Mouse (Mus musculus) hindbrain, embryonic 15.5 days (tissue): ENCODE data around the gene Camta1. TPM values are rescaled to one million over a fixed set of nuclear protein-coding genes. Genes with fewer than 3 reads are reported as not detected.
A peak's percentile ranks its signal among the peaks of the same experiment; 100 is the strongest.

ENCODE experiments used
- ATAC-seq: fragments of 200-750 bp; cut with Nextera tagmentation; 2 replicates; pipeline ENCODE4 v1.8.0; 2017; ENCODE audit warnings: low read depth, moderate number of reproducible peaks, moderate TSS enrichment; ENCODE audit not compliant: low FRiP score
- H3K27ac ChIP-seq: fragments of 300-500 bp; sonication (generic); replicated peaks from 2 replicates; pipeline ENCODE4 v1.5.1; 2015; ENCODE audit warnings: mild to moderate bottlenecking, inconsistent platforms
- H3K27me3 ChIP-seq: fragments of 300-500 bp; sonication (generic); 2 replicates; pipeline ENCODE4 v1.6.1; 2015; ENCODE audit warnings: control low read depth, inconsistent platforms
- H3K36me3 ChIP-seq: fragments of 300-500 bp; sonication (generic); 2 replicates; pipeline ENCODE4 v1.6.1; 2015; ENCODE audit warnings: control low read depth, inconsistent platforms
- H3K4me1 ChIP-seq: fragments of 300-500 bp; sonication (generic); replicated peaks from 2 replicates; pipeline ENCODE4 v1.6.1; 2015; ENCODE audit warnings: control low read depth, inconsistent platforms
- H3K4me2 ChIP-seq: fragments of 300-500 bp; sonication (generic); 2 replicates; pipeline ENCODE4 v1.6.1; 2015; ENCODE audit warnings: moderate library complexity, mild to moderate bottlenecking, inconsistent platforms
- H3K4me3 ChIP-seq: fragments of 300-500 bp; sonication (generic); 2 replicates; pipeline ENCODE4 v1.5.1; 2015; ENCODE audit warnings: mild to moderate bottlenecking, inconsistent platforms
- H3K9ac ChIP-seq: fragments of 300-500 bp; sonication (generic); 2 replicates; pipeline ENCODE4 v1.6.1; 2015; ENCODE audit warnings: inconsistent platforms
- H3K9me3 ChIP-seq: fragments of 300-500 bp; sonication (generic); 2 replicates; pipeline ENCODE4 v1.6.1; 2016; ENCODE audit warnings: control low read depth, inconsistent platforms
- WGBS: fragments of 180-500 bp; shearing (Covaris S2); methylation state at CpG from one replicate; pipeline ENCODE4 v1.1.7; 2015; 5-methylcytosine and 5-hydroxymethylcytosine counted together
- polyA plus RNA-seq: library from polyadenylated mRNA; unstranded; fragments of >200 nt; fragmentation: Nextera tagmentation; extraction: Ambion mirVana; gene quantifications from 2 replicates; pipeline ENCODE4 v1.2.1, GENCODE M21; 2015

The Camta1 gene
- polyA plus RNA-seq, 1 experiment from 2014 or later: 150 TPM

DNA sequence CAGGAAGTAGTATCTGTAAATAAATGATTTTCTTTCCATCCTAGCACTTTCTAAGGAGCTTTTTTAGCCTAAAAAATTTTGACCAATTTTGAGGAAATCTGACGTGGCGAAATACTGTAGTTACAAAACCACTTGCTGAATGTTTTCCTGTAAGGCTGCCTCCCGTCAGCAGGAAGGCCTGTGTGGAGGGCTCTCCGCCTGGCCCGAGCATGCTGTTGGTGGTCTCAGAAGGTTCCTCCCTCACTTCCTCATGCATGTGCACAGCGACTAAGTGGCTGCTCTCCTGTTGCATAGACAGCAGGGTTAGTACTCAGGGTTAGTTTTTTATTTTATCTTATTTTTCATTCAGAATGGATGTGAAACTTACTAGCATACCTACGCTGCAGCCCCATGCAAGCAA is 790.7 kb downstream of the Camta1 start:
- WGBS: 93% methylated on average over 7 of the region's 7 CpGs

DNA sequence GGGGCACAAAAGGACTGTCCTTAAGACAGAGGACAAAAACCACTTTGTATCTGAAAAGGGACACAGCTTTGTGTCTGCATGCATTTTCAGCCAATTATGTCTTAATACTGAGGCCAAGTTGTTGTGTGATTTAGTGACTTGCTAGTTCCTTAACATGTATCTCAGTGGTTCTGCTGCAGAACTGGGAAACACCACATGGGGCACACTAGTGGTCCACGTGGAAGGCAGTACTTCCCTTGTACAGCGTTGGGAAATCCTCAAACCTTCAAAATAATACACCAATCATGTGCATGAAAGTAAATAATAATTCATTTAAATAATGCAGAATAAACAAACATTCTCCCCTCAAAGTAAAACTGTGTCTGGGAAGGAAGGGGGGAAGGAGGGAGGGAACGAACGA is 792.9 kb downstream of the Camta1 start:
- WGBS: 70% methylated on average over 4 of the region's 4 CpGs
- Histone ChIP-seq H3K4me1 (no peaks in the 10 kb centered on the region), H3K27me3 (no peaks in the 10 kb centered on the region), H3K27ac (no peak overlapping the region), H3K4me2 (no peak overlapping the region), H3K36me3 (peaks cover 72% of the 10 kb centered on the region), H3K4me3 (no peak overlapping the region), H3K9me3 (no peaks in the 10 kb centered on the region), H3K9ac (no peak overlapping the region)
- no peak for ATAC-seq

More for the DNA sequence above, 790.7 kb downstream of the Camta1 start:
- H3K27me3 ChIP-seq: no peaks in the 10 kb centered on the region
- H3K4me1 ChIP-seq: no peaks in the 10 kb centered on the region
- peaks cover 81% of the 10 kb centered on the region for H3K36me3 ChIP-seq
- no peaks in the 10 kb centered on the region for H3K9me3 ChIP-seq
- H3K27ac ChIP-seq: no peak overlapping the region
- no peak for ATAC-seq
- H3K4me3 ChIP-seq: no peak overlapping the region
- H3K9ac ChIP-seq: no peak overlapping the region
- no peak overlapping the region for H3K4me2 ChIP-seq

DNA sequence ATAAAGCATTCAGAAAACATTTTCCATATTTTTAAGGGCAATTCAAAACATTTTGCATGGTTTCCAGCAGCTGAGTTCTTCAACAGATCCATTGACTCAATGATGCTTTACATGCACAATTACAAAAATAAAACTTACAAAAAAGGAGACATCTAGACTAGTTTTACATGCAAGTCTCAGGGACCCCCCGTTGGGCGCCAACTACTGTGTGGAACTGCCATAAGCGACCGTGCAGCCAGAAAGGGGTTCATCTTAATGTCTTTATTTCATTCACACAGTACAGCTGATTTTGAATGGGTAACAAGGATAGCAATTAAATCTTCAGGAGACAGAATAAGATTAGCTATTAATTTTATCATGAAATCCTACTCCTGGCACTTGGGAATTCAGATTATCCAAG is 802.1 kb downstream of the Camta1 start:
- no peaks in the 10 kb centered on the region for H3K27me3 ChIP-seq
- no peak overlapping the region for H3K4me3 ChIP-seq
- H3K9me3 ChIP-seq: no peaks in the 10 kb centered on the region
- peaks cover 27% of the 10 kb centered on the region for H3K4me1 ChIP-seq
- WGBS: 84% methylated on average over 4 of the region's 4 CpGs
- H3K4me2 ChIP-seq: no peak overlapping the region
- peaks cover 34% of the 10 kb centered on the region for H3K36me3 ChIP-seq
- no peak for ATAC-seq
- no peak overlapping the region for H3K9ac ChIP-seq
- no peak overlapping the region for H3K27ac ChIP-seq

DNA sequence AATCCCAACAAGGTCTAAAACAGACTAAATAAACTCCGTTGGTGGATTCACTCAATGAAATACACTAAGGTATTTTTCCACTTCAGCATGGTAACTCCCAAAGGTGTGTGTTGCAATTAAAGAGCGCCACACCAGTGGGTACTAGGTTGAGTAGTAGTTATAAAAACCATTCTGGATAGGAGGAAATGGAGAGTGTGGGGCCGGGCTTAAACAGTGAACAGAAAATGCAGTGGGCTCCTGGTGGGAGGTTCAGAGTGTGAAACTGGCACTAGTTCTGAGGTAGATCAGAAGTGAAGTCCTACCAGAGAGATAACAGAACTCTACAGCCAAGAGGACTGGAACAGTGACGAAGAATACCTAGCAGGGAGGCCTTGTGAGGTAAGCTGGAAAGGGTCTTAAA is 803.0 kb downstream of the Camta1 start:
- Histone ChIP-seq H3K9me3 (no peaks in the 10 kb centered on the region), H3K4me1 (peaks cover 30% of the 10 kb centered on the region), H3K9ac (peak overlapping the region; percentile 41; the same call in 1 of the 2 replicates), H3K4me3 (peak overlapping the region; percentile 96; the same call in 1 of the 2 replicates), H3K36me3 (peaks cover 37% of the 10 kb centered on the region), H3K4me2 (peak overlapping the region; percentile 64), H3K27ac (peak overlapping the region; percentile 96), H3K27me3 (no peaks in the 10 kb centered on the region)
- no peak for ATAC-seq
- WGBS: 76% methylated on average over 4 of the region's 4 CpGs

DNA sequence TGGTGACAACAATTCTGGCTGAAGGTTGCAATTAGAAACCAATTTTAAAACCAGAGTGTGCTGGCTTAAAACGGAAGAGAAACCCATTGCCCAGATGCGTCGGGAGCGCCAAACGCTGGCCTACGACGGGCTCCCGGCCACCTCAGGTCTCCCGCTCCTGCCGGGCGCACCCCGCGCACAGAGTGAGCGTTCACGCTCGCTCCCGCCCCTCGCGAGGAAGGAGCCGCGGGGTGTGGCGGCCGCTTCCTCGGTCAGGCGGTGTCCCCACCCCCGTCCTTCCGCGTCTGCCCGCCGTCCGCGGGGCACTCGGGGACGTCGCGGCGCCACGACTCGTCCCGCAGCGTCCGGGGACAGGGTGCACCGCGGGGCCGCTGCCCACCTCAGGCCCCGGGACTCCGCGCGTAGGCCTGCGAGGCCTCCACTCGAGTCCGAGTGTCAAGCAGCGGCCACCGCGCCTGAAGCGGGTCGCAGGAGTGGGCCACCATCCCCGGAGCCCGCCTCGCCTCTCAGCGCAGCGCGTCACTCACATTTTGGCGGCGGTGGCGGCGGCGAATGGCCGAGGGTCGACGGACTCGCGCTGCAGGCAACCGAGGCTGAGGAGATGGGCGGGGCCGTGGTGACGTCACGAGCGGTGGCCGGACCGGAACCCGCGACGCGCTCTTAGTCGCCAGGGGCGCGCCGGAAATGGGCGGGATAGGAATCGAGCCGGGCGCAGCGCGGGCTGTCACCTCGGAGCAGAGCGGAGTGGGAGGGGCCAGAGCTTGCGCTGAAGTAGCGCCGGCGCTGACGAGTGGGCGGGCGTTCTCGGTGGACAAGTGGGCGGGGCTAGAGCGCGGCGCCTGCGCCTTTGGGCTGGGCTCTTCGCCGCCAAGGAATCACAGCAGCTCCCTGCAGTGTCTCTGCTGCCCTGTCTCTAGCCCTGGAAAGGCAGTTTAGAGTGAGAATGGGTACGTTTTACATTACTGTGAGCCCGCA is 804.0 kb downstream of the Camta1 start, which contains the start of gene Vamp3:
Gene Vamp3 (minus strand): TSS at position 617 of the 975 bp plus-strand sequence.
- peaks cover 30% of the 10 kb centered on the region for H3K4me1 ChIP-seq
- no peaks in the 10 kb centered on the region for H3K9me3 ChIP-seq
- peak within 1 kb of the TSS; percentile 64 for H3K4me2 ChIP-seq
- ATAC-seq: peak; percentile 99
- peak within 1 kb of the TSS; percentile 97 for H3K9ac ChIP-seq
- H3K27me3 ChIP-seq: no peaks in the 10 kb centered on the region
- H3K27ac ChIP-seq: peak within 1 kb of the TSS; percentile 96
- WGBS: under 1% methylated on average over 113 of the region's 114 CpGs
- H3K4me3 ChIP-seq: peak within 1 kb of the TSS; percentile 96
- H3K36me3 ChIP-seq: peaks cover 30% of the 10 kb centered on the region

DNA sequence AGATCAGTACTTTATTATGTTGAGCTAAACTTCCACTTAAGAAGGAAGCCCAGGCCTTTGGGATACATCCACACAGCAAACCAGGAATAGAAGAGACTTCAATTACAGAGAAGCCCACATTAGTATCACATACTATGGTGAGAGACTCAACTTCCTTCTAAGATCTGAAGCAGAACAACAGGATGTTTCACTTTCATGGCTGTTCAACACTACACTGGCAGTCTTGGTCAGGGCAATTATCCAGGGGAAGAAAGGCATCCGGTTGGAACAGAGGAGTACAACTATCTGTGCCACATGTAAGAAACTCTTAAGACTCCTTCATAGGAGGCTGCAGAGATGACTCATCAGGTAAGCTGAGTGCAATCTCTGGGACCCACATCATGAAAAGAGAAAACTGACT is 810.5 kb downstream of the Camta1 start:
- Histone ChIP-seq H3K4me2 (no peak overlapping the region), H3K9ac (no peak overlapping the region), H3K27me3 (no peaks in the 10 kb centered on the region), H3K4me1 (peaks cover 10% of the 10 kb centered on the region), H3K9me3 (no peaks in the 10 kb centered on the region), H3K4me3 (no peak overlapping the region), H3K27ac (no peak overlapping the region), H3K36me3 (peaks cover 53% of the 10 kb centered on the region)
- 98% methylated on average over 1 of the region's 1 CpGs for WGBS
- ATAC-seq: no peak

DNA sequence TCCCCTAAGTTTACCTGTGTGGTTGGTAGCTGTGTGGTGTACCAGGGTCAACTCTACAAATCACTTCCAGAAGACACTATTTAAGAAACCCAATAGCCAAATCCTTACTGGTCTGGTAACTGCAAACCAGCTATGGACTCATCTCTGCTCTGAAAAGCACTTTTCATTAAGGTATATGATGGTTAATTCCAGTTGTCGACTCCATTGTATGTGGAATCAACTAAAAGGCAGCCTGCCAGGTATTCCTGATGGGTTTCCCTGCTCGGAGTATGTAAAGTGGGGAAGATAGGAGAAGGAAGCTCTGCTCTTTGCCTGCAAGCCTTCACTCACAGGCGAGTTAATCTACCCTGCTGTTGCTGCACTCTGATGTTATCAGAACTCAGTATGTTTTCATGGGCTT is 815.2 kb downstream of the Camta1 start:
- ATAC-seq: no peak
- peaks cover 36% of the 10 kb centered on the region for H3K36me3 ChIP-seq
- H3K27ac ChIP-seq: no peak overlapping the region
- H3K4me1 ChIP-seq: peaks cover 17% of the 10 kb centered on the region
- no peaks in the 10 kb centered on the region; the same call in 1 of the 2 replicates for H3K27me3 ChIP-seq
- no peak overlapping the region for H3K4me2 ChIP-seq
- 83% methylated on average over 3 of the region's 3 CpGs for WGBS
- H3K9me3 ChIP-seq: no peaks in the 10 kb centered on the region
- no peak overlapping the region for H3K9ac ChIP-seq
- no peak overlapping the region for H3K4me3 ChIP-seq

DNA sequence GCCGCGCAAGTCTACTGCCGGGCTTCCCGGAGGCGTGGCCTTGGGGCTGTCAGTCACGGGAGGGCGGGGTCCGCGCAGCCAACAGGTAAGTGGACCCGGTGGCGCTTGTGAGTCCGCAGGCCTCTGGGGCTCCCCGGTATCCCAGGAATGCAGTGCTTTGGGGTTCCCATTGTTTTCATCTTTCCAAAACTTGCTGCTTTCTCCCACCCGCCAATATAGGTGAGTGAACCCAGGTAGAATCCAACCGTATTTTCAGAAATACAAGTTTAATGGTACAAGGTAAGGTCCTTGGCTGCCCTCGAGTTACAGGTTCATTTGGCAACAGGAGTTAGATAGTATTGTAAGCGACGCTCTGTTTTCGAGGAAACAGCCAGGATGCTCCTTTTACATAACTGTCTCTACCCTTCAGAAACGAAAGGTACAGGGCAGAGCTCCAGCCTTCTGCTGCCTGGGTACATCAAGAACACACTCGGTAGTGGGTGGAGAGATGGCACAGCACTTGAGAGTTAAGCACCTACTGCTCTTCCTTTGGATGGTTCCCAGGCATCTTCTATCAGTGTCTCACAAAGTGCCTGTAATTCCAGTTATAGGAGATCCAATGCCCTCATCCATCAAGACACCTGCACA is 816.6 kb downstream of the Camta1 start:
- ATAC-seq: no peak
- H3K9ac ChIP-seq: peak overlapping the region; percentile 36
- no peaks in the 10 kb centered on the region for H3K9me3 ChIP-seq
- peaks cover 25% of the 10 kb centered on the region for H3K36me3 ChIP-seq
- no peaks in the 10 kb centered on the region; the same call in 1 of the 2 replicates for H3K27me3 ChIP-seq
- 0 out of 2 replicates have a peak overlapping the region, but pooled peaks have one; percentile 2 for H3K27ac ChIP-seq
- H3K4me1 ChIP-seq: peaks cover 17% of the 10 kb centered on the region
- peak overlapping the region; percentile 97 for H3K4me2 ChIP-seq
- H3K4me3 ChIP-seq: peak overlapping the region; percentile 72
- WGBS: 5% methylated on average over 21 of the region's 21 CpGs

DNA sequence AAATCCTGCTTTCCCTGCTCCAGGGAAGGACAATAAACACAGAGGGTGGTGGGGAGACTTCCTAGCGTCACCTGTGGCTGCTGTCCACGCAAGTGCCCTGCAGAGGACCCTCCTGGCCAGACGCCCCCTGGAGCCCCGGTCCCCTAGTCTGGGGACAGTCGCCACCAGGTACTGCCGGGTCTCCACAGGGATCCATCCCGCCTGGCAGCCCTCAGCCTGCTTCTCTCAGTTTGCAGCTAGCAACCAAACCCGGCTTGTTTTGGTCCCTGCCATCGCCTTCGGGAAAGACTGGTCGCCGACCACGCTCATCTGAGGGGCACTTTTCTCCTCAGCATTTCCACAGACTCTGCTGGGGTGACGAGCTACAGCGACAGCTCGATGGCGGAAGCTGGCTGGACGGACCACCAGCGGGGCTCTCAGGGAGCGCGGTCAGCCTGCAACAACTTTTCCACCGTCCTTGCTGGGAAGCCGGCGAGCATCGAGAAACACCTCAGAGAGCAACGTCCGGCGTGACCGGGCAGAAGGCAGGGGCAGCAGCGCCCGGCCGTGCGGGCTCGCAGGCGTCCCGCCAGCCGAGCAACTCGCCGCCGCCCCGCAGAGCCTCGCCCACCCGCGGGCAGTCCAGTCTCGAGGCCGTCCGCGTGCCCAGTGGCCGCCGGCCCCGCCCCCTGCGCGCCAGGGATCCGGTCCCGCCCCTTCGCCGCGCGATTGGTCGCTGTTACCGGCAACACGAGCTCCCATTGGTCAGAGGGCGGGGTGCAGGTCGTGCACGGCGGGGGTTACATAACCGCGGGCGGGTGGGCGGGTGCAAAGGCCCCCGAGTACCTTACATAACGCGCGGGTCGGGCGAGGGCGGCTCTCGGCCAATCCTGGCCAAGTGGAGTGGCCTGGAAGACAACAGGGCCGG is 817.4 kb downstream of the Camta1 start, which contains the start of gene Per3:
Gene Per3 (minus strand): TSS at position 629 of the 907 bp plus-strand sequence.
- peak within 1 kb of the TSS; percentile 52 for H3K9ac ChIP-seq
- no peaks in the 10 kb centered on the region; the same call in 1 of the 2 replicates for H3K27me3 ChIP-seq
- WGBS: under 1% methylated on average over 76 of the region's 79 CpGs
- peak; percentile 96 for ATAC-seq
- H3K4me1 ChIP-seq: peaks cover 17% of the 10 kb centered on the region
- peaks cover 18% of the 10 kb centered on the region for H3K36me3 ChIP-seq
- H3K27ac ChIP-seq: peak within 1 kb of the TSS; percentile 61
- no peaks in the 10 kb centered on the region for H3K9me3 ChIP-seq
- peak within 1 kb of the TSS; percentile 97 for H3K4me2 ChIP-seq
- peak within 1 kb of the TSS; percentile 72 for H3K4me3 ChIP-seq

DNA sequence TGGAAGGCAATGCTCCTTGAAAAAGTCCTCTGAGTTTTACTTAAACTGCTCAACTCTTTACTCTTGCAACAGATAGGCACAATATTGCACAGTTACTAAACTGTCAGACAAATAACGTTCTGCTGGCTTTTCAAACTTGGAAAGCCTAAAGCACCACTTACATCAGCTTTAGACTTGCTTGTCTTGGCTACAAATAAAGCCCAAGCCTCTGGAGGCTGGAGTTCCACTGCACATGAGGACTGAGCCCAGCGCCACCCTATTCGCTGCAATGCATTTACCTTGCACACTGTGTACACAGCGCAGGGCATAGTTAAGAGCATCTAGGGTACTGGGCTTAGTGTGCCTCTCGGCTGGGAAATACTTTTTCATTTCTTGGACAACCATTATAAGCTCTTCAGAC is 818.4 kb downstream of the Camta1 start:
- Histone ChIP-seq H3K36me3 (peaks cover 10% of the 10 kb centered on the region), H3K27me3 (no peaks in the 10 kb centered on the region; the same call in 1 of the 2 replicates), H3K4me3 (peak overlapping the region; percentile 72; the same call in 1 of the 2 replicates), H3K4me1 (peaks cover 17% of the 10 kb centered on the region), H3K27ac (no peak overlapping the region), H3K9me3 (no peaks in the 10 kb centered on the region), H3K4me2 (peak overlapping the region; percentile 97), H3K9ac (no peak overlapping the region)
- no peak for ATAC-seq
- WGBS: 44% methylated on average over 5 of the region's 5 CpGs

DNA sequence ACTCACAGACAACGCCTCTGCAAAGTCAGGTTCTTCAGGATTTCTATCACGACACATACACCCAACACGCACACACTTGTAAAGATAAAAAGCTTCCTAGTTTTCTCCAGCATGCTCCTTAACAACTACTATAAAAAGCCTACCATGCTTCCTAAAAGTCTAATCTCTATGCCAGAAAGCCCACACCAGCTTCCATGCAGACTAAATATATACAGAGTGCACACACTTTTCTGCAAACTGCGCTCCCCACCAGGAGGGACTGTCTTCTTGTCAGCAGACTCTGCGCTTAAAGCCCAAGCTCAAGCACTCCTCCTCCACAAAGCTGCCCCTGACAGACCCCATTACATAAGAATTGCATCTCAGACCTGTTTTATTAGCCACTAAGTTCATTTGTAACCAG is 820.2 kb downstream of the Camta1 start:
- no peak for ATAC-seq
- Histone ChIP-seq H3K27ac (no peak overlapping the region), H3K36me3 (0 out of 2 replicates have a peak, but pooled peaks cover under 1% of the 10 kb centered on the region), H3K9me3 (no peaks in the 10 kb centered on the region), H3K9ac (no peak overlapping the region), H3K4me1 (peaks cover 17% of the 10 kb centered on the region), H3K4me3 (no peak overlapping the region), H3K27me3 (no peaks in the 10 kb centered on the region; the same call in 1 of the 2 replicates), H3K4me2 (no peak overlapping the region)
- 91% methylated on average over 5 of the region's 5 CpGs for WGBS
